Mouse (Mus musculus) liver, embryonic 14.5 days (tissue): Measurements from ENCODE around the gene Sesn3.

Experiments used
- CTCF ChIP-seq: IDR thresholded peaks from 2 replicates; pipeline ENCODE4 v1.5.1; 2016; ENCODE audit warnings: antibody characterized with exemption, low read depth, control low read depth
- EP300 ChIP-seq: IDR thresholded peaks from 2 replicates; pipeline ENCODE4 v1.6.1; 2016; ENCODE audit warnings: antibody characterized with exemption, low read depth

DNA sequence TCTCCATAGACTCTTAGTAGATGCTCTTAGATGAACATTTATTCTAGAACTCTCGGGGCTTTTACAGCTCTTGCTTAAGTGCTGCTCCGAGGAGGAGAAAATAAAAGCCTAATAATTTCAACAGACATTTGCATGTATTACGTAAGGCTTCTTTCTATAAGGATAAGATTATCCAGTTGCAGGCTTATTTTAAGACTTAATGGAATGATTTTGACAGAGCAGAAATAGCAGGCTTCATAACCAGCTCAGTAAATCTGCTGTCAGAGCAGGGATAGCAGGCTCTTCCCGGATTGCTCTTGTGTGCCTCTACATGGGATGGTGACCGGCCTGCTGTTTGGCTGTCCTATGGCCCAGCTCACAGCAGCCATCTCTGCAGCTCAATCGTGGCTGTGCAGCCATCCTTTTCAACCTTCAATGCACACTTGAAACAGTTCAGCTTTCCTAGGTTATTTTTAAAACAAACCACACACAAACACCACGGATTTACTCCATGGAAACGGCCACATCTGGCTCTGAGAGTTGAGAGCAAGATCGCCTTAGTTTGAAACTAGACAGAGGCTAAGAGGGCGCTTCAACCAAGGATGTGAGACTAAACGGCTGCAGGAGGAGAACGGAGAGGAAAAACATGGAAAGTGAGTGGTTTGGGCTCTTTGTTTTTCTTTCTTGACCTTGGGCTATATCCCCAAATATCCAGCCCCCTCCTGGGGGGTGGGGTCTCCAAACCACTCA is 27.2 kb upstream of the Sesn3 start:
- TF ChIP-seq CTCF (no peak), EP300 (no peak)
